Mouse (Mus musculus): ENCODE measurements at regions not wholly inside any gene's neighbourhood (a gene's known extent, or its start where the extent isn't known, plus 50 kb on each side); places are given as distances from the start of the nearest gene placed in this dataset.

DNA sequence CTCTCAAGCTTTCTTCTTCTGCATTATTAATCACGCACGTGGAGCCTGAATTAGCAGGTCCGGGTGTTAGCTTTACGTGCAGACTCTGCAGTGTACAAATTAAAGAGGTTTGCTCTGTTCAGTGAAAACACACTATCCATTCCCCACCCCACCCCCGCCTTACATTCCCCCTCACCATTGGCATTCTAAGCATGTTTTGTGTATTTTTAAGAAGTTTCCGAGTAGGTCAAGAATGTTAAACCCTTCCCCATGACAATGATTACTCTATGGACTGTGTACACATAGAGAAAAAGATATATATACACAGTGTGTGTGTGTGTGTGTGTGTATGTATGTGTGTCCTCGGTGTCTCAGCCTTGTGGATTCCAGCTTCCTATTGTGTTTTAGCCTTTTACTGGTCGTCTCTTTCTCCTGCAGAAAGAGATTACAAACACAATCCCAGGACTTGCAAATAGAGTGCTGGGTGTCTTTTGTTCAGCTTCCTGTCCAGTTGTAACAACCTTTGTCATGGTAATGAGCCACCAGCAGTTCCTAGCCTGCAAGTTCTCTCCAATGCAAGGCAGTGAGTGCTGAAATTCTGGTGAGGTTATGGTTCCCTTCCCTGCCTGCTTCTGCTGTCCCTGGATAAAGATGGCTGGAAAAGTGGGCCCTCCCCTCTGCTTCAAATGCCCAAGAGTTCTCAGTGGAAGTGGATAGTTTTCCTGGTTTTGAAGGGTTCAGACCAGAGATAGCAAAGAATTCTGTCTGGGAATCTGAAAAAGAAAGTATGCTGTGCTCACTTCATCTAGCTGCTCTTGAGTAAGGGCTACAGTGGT lies 234.1 kb downstream of the Cd83 start:
- TF ChIP-seq CTCF (IDR thresholded peaks at IDR 0.05; ENCODE audit: borderline replicate concordance, extremely low read depth, insufficient read depth, insufficient read length) (no peak), POLR2A (IDR thresholded peaks at IDR 0.05; ENCODE audit: borderline replicate concordance, extremely low read depth, insufficient read depth, insufficient read length, poor library complexity, severe bottlenecking) (no peak)
- peak; percentile 89 for DNase-seq (ENCODE audit: low read depth)

DNA sequence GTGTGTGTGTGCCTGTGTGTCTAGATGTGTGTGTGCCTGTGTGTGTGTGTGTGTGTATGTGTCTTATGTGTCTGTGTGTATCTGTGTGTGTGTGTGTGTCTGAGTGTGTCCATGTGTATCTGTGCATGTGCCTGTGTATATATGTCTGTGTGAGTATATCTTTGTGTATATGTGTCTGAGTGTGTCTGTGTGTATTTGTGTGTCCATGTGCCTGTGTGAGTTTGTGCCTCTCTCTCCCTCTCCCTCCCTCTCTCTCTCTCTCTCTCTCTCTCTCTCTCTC lies 234.7 kb downstream of the Cd83 start:
- no peak for DNase-seq (ENCODE audit: low read depth)
- TF ChIP-seq CTCF (IDR thresholded peaks at IDR 0.05; ENCODE audit: borderline replicate concordance, extremely low read depth, insufficient read depth, insufficient read length), result no peak
- no peak for TF ChIP-seq POLR2A (IDR thresholded peaks at IDR 0.05; ENCODE audit: borderline replicate concordance, extremely low read depth, insufficient read depth, insufficient read length, poor library complexity, severe bottlenecking)

DNA sequence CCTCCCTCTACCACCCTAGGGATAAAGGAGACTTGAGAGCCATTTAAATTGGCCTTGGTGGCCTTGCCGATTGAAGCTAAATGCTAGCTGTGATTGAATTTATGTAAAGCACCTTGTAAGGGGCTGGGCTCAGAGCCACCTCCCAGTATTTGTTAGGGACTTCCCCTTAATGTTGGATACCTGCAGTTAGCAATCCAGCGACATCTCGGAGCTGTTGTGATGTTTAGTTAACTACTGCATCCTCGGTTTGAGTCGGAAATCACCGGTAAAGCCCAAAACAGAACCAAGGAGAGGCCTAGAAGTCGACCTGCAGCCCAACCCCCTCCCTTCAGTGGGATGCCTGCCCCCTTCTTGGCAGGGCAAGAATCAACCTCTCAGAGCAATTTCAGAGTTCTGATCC lies 236.3 kb downstream of the Cd83 start:
- DNase-seq (ENCODE audit: low read depth), result peak; percentile 19
- no peak for TF ChIP-seq POLR2A (IDR thresholded peaks at IDR 0.05; ENCODE audit: borderline replicate concordance, extremely low read depth, insufficient read depth, insufficient read length, poor library complexity, severe bottlenecking)
- no peak for TF ChIP-seq CTCF (IDR thresholded peaks at IDR 0.05; ENCODE audit: borderline replicate concordance, extremely low read depth, insufficient read depth, insufficient read length)

DNA sequence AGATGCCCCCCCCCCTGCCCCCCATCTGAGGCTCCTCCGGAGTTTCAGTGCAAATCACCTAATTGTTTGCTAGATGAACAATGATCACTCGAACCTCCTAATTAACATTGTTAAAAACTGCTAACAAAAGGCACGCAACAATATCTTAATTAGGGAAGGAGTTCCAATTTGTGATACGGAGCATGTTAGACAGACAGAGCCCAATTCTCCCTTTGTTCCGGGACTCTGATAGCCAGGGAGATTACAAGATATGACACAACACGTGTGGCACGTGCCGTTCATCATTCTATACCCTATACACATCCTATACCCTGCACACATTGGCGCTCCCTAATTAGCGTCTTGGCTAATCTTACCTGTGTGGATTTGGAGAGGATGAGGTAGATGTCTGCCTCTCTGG lies 237.5 kb downstream of the Cd83 start:
- TF ChIP-seq CTCF (IDR thresholded peaks at IDR 0.05; ENCODE audit: borderline replicate concordance, extremely low read depth, insufficient read depth, insufficient read length) (no peak), POLR2A (IDR thresholded peaks at IDR 0.05; ENCODE audit: borderline replicate concordance, extremely low read depth, insufficient read depth, insufficient read length, poor library complexity, severe bottlenecking) (no peak)
- peak; percentile 26 for DNase-seq (ENCODE audit: low read depth)

DNA sequence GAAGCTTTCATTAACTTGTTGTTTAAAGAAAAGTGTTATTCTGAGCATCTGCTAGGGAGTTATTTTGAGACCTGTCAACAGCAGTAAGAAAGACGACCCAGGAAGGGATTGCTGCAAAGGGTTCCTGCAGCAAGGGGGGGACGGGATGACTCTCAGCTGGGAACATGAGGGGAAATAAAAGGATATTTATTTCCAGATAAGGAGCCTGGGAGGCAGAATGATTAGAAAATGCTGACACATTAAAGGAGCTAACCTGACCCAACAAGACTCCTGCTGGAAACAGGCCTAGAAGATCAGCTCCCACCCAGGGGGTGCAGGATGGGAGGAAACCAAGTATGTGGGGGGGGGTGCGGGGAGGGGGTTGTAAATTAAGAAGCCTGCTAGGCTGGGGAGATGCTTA lies 240.0 kb downstream of the Cd83 start:
- DNase-seq (ENCODE audit: low read depth), result no peak
- TF ChIP-seq POLR2A (IDR thresholded peaks at IDR 0.05; ENCODE audit: borderline replicate concordance, extremely low read depth, insufficient read depth, insufficient read length, poor library complexity, severe bottlenecking) (no peak), CTCF (IDR thresholded peaks at IDR 0.05; ENCODE audit: borderline replicate concordance, extremely low read depth, insufficient read depth, insufficient read length) (no peak)

DNA sequence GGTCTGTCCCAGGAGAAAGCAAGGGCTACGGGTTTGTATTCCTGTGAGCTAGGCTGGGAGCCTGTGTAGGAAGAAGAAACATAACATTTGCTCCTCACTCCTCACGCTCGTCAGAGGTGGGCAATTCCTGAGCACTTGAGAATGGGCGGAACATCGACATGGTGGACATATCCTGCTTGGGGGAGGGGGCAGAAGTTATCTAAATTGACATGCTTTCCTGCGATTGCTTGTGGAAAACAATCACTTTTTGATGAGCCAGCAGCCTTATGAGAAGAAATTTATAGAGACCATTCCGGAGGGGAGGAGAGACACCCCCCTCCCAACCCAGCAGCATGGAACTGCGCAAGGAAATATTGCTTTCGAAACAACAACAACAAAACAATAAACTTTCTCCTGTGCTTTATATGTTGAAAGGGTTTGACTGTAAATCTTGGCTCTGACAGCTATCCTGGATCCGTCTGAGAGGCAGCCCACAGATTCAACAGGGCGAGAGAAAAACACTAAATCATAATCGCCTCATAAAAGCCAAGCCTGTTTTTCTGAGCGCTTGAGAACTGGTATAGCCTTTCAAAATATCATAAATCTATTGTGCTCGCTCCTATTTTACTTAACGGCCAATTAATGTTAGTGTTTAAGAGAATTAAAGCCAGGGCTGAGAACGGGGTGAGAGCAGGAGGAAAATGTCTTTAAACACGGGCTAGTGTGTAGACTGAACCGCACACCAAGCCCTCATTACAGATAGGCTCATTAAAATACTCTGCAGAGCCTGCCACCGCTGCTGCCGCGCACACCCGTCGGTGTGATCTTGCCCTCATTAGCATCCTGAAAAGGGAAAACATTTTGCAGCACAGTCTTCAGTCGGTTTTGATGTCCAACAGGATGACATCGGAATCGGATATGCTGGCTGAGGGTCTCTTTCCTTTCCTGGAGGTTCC lies 242.0 kb downstream of the Cd83 start:
- peak; percentile 85 for DNase-seq (ENCODE audit: low read depth)
- TF ChIP-seq POLR2A (IDR thresholded peaks at IDR 0.05; ENCODE audit: borderline replicate concordance, extremely low read depth, insufficient read depth, insufficient read length, poor library complexity, severe bottlenecking), result no peak
- TF ChIP-seq CTCF (IDR thresholded peaks at IDR 0.05; ENCODE audit: borderline replicate concordance, extremely low read depth, insufficient read depth, insufficient read length), result no peak

DNA sequence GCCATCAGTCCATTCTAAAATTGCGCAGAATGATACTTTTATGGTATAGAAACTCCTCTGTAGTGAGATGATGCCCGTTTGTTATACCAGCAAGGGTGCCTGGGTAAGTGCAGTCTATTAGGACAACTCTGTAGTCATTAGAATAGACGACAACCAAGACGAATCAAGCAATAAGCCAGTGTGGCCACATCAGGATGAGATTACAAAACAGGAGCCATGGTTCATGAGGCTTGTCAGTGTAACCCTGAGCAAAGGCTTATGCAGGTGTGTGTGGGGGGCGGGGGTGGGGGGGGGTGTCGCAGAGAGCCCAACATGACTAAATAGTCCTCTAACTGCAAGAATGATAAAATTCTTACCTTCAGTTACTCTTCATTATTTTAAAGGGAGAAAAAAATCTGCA lies 243.5 kb downstream of the Cd83 start:
- no peak for TF ChIP-seq POLR2A (IDR thresholded peaks at IDR 0.05; ENCODE audit: borderline replicate concordance, extremely low read depth, insufficient read depth, insufficient read length, poor library complexity, severe bottlenecking)
- no peak for DNase-seq (ENCODE audit: low read depth)

DNA sequence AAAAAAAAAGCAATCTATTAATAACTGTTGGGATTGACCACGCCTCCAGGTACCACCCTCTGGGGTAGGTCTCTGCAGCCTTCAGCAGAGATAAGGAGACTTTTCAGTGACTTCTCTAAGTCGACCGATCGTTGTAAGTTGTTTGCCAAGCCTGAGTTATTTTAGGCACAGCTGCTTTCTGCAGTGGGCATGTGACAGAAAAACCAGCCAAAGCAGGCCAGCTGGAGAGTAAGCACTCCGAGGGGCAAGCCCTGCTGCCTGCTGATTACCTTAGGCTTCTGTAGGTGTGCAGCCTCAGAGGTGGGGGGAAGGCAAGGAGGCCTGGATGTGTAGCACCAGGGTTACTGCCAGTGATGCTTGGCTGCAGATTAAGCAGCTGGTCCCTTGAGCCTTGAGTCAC lies 246.0 kb downstream of the Cd83 start:
- DNase-seq (ENCODE audit: low read depth), result no peak

DNA sequence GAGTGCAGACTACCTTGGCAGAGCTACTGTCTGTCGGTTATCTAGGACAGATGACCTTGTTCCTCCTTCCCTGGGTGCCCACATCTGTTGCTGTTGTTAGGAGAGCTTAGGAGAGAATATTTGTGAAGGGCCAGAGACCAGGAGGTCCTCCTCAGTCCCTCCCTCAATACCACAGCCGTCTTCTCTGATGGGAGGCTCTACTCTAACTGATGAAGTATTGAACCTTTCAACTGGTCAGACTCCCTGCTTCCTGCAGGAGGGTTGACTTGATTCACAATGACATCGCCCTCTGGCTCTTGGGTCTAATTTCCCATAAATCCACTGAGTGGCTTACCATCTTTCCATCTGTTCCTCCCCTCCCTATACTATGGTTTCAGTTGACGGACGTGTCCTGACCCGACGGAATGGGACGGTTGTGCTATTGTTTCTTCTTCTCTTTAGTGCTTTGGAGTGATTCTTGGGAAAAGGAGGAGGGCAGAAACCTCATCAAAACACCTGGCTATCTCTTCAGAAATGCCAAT lies 253.3 kb downstream of the Cd83 start:
- TF ChIP-seq CTCF (IDR thresholded peaks at IDR 0.05; ENCODE audit: borderline replicate concordance, extremely low read depth, insufficient read depth, insufficient read length) (no peak), POLR2A (IDR thresholded peaks at IDR 0.05; ENCODE audit: borderline replicate concordance, extremely low read depth, insufficient read depth, insufficient read length, poor library complexity, severe bottlenecking) (no peak)
- no peak for DNase-seq (ENCODE audit: low read depth)

More for the DNA sequence above, 246.0 kb downstream of the Cd83 start:
- TF ChIP-seq CTCF (IDR thresholded peaks at IDR 0.05; ENCODE audit: borderline replicate concordance, extremely low read depth, insufficient read depth, insufficient read length), result no peak
- TF ChIP-seq POLR2A (IDR thresholded peaks at IDR 0.05; ENCODE audit: borderline replicate concordance, extremely low read depth, insufficient read depth, insufficient read length, poor library complexity, severe bottlenecking), result no peak

DNA sequence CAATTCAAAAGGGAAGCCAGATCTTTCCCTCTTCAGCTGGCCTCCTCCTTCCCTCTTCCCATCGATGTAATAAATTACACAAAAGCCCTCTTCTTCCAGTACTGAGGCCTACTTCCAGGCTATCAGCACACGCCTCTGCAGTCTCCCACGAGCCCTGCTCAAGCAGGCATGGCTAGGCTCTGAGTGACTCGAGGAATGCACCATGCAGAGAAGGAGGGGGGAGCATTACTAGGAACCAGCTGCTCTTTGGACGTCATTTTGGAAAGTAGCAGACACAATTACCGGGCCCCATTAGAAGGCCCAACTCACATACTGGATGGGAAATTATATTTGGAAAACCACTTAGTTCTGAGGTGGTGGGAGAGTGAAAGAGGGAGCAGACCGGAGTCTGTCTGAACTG lies 253.7 kb downstream of the Cd83 start:
- TF ChIP-seq POLR2A (IDR thresholded peaks at IDR 0.05; ENCODE audit: borderline replicate concordance, extremely low read depth, insufficient read depth, insufficient read length, poor library complexity, severe bottlenecking), result no peak
- no peak for TF ChIP-seq CTCF (IDR thresholded peaks at IDR 0.05; ENCODE audit: borderline replicate concordance, extremely low read depth, insufficient read depth, insufficient read length)
- peak; percentile 26 for DNase-seq (ENCODE audit: low read depth)

DNA sequence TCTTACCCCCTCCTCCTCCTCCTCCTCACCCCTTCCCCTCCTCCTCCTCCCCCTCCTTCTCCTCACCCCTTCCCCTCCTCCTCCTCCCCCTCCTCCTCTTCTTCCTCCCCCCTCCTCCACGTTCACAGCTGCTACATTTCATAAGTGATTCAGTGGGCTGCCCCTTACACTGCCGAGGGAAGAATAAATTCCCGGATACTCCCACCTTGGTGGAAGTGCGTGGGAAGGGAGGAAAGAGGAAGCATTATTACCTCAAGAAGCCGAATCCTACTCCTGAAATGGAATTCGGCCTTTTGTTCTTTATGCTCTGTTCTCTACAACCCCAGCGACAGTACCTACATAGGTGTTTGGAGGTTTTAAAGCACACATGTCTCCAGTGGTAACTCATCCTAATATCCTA lies 256.1 kb downstream of the Cd83 start:
- TF ChIP-seq POLR2A (IDR thresholded peaks at IDR 0.05; ENCODE audit: borderline replicate concordance, extremely low read depth, insufficient read depth, insufficient read length, poor library complexity, severe bottlenecking) (no peak), CTCF (IDR thresholded peaks at IDR 0.05; ENCODE audit: borderline replicate concordance, extremely low read depth, insufficient read depth, insufficient read length) (no peak)
- no peak for DNase-seq (ENCODE audit: low read depth)

Data from brain, embryonic 14.5 days (tissue).